Mouse (Mus musculus) megakaryocyte, embryonic 14.5 days (primary cell): Measurements from ENCODE around the gene Zfp513. TPM values are rescaled to one million over a fixed set of nuclear protein-coding genes. Genes with fewer than 3 reads are reported as not detected.
"Not testable (repeated sequence)": the region's sequence is repeated elsewhere in the genome, so short reads cannot be mapped to it uniquely, and the experiment has no call there.

Source experiments
- H3K27me3 ChIP-seq: replicated peaks from 2 replicates; pipeline ENCODE3; 2012; ENCODE audit warnings: inconsistent platforms
- H3K36me3 ChIP-seq: replicated peaks from 2 replicates; pipeline ENCODE3; 2012; ENCODE audit warnings: low read length, inconsistent platforms, mixed read lengths
- H3K4me1 ChIP-seq: 2 replicates; pipeline ENCODE4 v1.6.1; 2012; ENCODE audit warnings: inconsistent platforms
- H3K4me3 ChIP-seq: replicated peaks from 2 replicates; pipeline ENCODE3; 2012; ENCODE audit warnings: moderate library complexity, mild to moderate bottlenecking, inconsistent platforms
- H3K9me3 ChIP-seq: 2 replicates; pipeline ENCODE4 v1.6.1; 2012; ENCODE audit warnings: inconsistent platforms
- FLI1 ChIP-seq: IDR thresholded peaks from 2 replicates; pipeline ENCODE4 v1.6.1; 2012; ENCODE audit warnings: low read length, inconsistent platforms, mixed read lengths
- GATA1 ChIP-seq: IDR thresholded peaks from 3 replicates; pipeline ENCODE4 v1.6.1; 2012; ENCODE audit warnings: mixed read lengths, low read length, inconsistent platforms, borderline replicate concordance
- polyA plus RNA-seq: library from polyadenylated mRNA; stranded (reverse); fragments of >175 nt; gene quantifications from 2 replicates; pipeline ENCODE4 v1.2.3, GENCODE M21; 2012; ENCODE audit warnings: low replicate concordance; ENCODE audit not compliant: insufficient read depth

The Zfp513 gene
- polyA plus RNA-seq, 1 experiment: 34.2 TPM

- Histone ChIP-seq H3K27me3 (no peaks in the 10 kb centered on the region), H3K9me3 (no peaks in the 10 kb centered on the region), H3K4me3 (peak within 1 kb of the TSS; percentile 99), H3K36me3 (peaks cover 6% of the 10 kb centered on the region), H3K4me1 (peaks cover 31% of the 10 kb centered on the region)
- TF ChIP-seq GATA1 (no peak), FLI1 (0 out of 2 replicates have a peak, but pooled peaks have one; percentile 66)
These were observed 18.6 kb upstream of the Zfp513 start, which contains the start of gene Ppm1g for GRCm38 (mm10) chr5:31220448-31221303. TSS of gene Ppm1g (minus strand) at chr5:31220687.

GRCm38 (mm10) chr5:31219911-31220447, 17.9 kb upstream of the Zfp513 start:
- Histone ChIP-seq H3K4me1 (peaks cover 37% of the 10 kb centered on the region), H3K4me3 (peak overlapping the region; percentile 99), H3K36me3 (peaks cover 7% of the 10 kb centered on the region), H3K27me3 (no peaks in the 10 kb centered on the region), H3K9me3 (no peaks in the 10 kb centered on the region)
- TF ChIP-seq GATA1: no peak
- no peak for TF ChIP-seq FLI1

GRCm38 (mm10) chr5:31219474-31219873, 17.4 kb upstream of the Zfp513 start:
- peak overlapping the region; percentile 99 for H3K4me3 ChIP-seq
- no peaks in the 10 kb centered on the region for H3K27me3 ChIP-seq
- H3K4me1 ChIP-seq: peaks cover 42% of the 10 kb centered on the region
- peaks cover 7% of the 10 kb centered on the region for H3K36me3 ChIP-seq
- no peak for TF ChIP-seq GATA1
- TF ChIP-seq FLI1: no peak
- no peaks in the 10 kb centered on the region for H3K9me3 ChIP-seq

- Histone ChIP-seq H3K36me3 (peaks cover 7% of the 10 kb centered on the region), H3K9me3 (no peaks in the 10 kb centered on the region), H3K27me3 (no peaks in the 10 kb centered on the region), H3K4me1 (peaks cover 45% of the 10 kb centered on the region), H3K4me3 (peak overlapping the region; percentile 99)
- TF ChIP-seq FLI1: no peak
- TF ChIP-seq GATA1: no peak
These were observed 17.0 kb upstream of the Zfp513 start for GRCm38 (mm10) chr5:31219070-31219469.

GRCm38 (mm10) chr5:31218294-31218693, 16.2 kb upstream of the Zfp513 start:
- Histone ChIP-seq H3K27me3 (no peaks in the 10 kb centered on the region), H3K36me3 (peaks cover 7% of the 10 kb centered on the region), H3K4me1 (peaks cover 50% of the 10 kb centered on the region), H3K9me3 (no peaks in the 10 kb centered on the region), H3K4me3 (peak overlapping the region; percentile 80)
- TF ChIP-seq FLI1: no peak
- no peak for TF ChIP-seq GATA1

GRCm38 (mm10) chr5:31216554-31216953, 14.5 kb upstream of the Zfp513 start:
- Histone ChIP-seq H3K36me3 (peaks cover 14% of the 10 kb centered on the region), H3K4me1 (peaks cover 60% of the 10 kb centered on the region)
- H3K27me3 ChIP-seq, H3K9me3 ChIP-seq, H3K4me3 ChIP-seq: not testable (repeated sequence)

GRCm38 (mm10) chr5:31204421-31204820, 2.3 kb upstream of the Zfp513 start:
- TF ChIP-seq GATA1 (no peak), FLI1 (no peak)

GRCm38 (mm10) chr5:31203866-31204265, 1.8 kb upstream of the Zfp513 start:
- Histone ChIP-seq H3K27me3 (no peaks in the 10 kb centered on the region), H3K4me1 (peaks cover 68% of the 10 kb centered on the region), H3K36me3 (peaks cover 85% of the 10 kb centered on the region), H3K9me3 (no peaks in the 10 kb centered on the region), H3K4me3 (no peak overlapping the region)
- no peak for TF ChIP-seq GATA1
- TF ChIP-seq FLI1: no peak

More at GRCm38 (mm10) chr5:31204421-31204820, 2.3 kb upstream of the Zfp513 start:
- no peaks in the 10 kb centered on the region for H3K27me3 ChIP-seq
- peaks cover 80% of the 10 kb centered on the region for H3K36me3 ChIP-seq
- no peaks in the 10 kb centered on the region for H3K9me3 ChIP-seq
- H3K4me1 ChIP-seq: peaks cover 67% of the 10 kb centered on the region
- no peak overlapping the region for H3K4me3 ChIP-seq

GRCm38 (mm10) chr5:31202933-31203332, 830 bp upstream of the Zfp513 start:
- H3K36me3 ChIP-seq: peaks cover 85% of the 10 kb centered on the region
- no peaks in the 10 kb centered on the region for H3K9me3 ChIP-seq
- TF ChIP-seq GATA1: no peak

GRCm38 (mm10) chr5:31201042-31201741, 911 bp downstream of the Zfp513 start:
- Histone ChIP-seq H3K9me3 (no peaks in the 10 kb centered on the region), H3K27me3 (no peaks in the 10 kb centered on the region), H3K36me3 (peaks cover 86% of the 10 kb centered on the region), H3K4me3 (peak overlapping the region; percentile 92), H3K4me1 (peaks cover 71% of the 10 kb centered on the region)
- no peak for TF ChIP-seq GATA1

More at GRCm38 (mm10) chr5:31202933-31203332, 830 bp upstream of the Zfp513 start:
- Histone ChIP-seq H3K4me3 (peak overlapping the region; percentile 92), H3K27me3 (no peaks in the 10 kb centered on the region), H3K4me1 (peaks cover 64% of the 10 kb centered on the region)
